Mouse (Mus musculus) adrenal gland (tissue): ENCODE results near the gene Isx.

ENCODE experiments used
- intact Hi-C: fragments of 180-260 bp; cut with DNase I; formaldehyde crosslinking; loops from one replicate; pipeline ENCODE4 v1.15.1; 2025

Isx gene

DNA sequence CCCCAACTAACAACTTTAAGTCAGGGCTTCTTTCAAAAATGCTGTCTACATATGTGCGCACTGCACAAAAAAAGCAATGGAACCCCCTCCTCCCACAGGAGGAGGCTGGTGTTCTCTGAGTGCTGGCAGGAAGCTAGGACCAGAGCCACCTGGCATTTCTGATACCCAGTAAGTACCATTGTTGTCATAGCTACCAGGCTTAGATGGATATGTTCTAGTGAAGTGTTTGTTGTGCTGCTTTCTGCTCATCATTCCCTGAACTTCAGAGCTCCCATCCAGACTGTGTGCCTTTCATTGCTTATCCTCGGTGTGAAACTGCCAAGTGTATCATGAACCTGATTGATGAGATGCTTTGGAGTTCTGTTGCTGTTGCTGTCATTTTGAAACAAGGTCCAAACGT lies 26.8 kb downstream of the Isx start:
- intact Hi-C loops: no loop called here

DNA sequence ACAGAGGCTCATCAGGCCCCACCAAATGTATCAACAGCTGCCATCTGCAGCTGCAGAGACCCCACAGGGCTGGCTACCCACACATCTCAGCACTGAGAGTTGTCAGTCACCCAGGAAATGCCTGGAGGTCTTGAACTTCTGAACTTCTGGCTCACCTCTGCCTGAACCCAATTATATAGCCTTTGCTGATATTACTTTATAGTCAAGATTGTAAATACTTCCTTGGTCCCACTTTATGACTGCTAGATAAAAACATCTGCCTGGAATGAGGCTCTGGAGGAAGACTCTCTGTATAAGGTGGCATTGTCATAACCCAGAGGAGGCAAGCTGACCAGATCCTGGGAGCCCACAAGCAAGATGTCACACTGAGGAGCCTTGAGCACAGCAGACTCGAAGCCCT lies 28.8 kb downstream of the Isx start:
- intact Hi-C loops: no loop called here

DNA sequence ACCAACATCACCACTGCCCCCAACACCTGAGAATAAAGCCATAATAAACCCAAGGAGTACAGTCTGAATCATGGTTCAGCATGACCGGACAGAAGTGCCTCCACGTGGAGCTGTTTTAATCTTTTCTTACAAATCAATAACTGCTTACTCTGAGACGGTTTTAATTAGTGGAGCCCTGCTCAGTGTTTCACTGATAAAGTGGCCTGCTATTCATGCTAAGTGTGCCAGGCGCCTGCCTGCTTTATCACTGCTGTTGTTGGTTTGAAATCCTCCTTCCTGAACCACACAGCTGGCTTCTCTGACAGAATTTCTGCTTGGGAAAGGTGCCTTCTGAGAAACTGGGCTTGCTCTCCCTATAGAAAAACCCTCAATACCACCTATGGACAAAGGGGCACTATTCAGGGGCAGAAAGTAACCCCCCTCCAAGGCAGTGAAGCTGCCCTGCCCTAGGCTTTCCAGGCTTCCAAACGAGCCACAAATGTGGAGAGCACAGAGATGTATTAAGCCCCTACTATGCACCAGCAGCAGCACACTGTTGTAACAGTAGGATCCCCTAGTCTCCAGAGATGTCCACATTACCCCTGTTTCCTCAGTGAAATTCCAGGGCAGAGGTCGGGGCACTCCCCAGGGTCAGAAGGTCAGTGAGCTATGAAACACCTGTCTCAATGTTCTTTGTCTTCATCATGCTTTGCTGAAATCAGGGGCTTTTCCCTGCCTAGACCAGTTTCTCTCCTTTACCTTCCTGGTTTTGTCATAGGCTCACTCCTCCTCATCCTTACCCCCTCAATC lies 30.3 kb downstream of the Isx start:
- intact Hi-C loops: no loop called here

DNA sequence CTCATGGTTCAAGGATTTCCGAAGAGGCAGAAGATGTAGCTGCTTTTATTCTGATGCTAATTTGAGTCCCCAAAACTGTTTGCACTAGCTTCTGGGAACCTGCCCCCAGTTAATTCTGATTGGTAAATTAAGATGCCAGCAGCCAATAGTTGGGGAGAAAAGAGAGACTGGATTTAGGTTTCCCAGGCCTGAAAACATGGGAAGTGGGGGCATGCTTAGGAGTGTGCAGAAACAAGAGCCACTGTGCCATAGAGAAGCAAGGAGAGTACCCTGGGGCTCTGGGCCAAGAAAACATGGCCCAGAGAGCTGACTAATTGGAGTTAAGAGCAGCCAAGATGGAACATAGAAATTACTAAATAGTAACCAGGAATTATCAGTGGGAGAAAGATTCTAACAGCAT lies 33.4 kb downstream of the Isx start:
- intact Hi-C loops: no loop called here

DNA sequence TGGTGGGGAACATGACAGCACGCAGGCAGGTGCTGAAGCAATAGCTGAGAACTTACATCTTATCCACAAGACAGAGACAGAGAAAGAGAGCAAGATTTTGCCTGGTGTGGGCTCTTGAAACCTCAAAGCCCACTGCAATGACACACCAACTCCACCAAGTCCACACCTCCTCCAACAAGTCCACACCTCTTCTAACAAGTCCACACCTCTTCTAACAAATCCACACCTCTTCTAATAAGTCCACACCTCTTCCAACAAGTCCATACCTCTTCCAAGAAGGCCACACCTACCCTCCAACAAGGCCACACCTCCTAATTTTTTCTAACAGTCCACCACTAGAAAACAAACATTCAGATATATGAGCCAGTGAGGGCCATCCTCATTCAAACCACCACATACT lies 37.7 kb downstream of the Isx start:
- intact Hi-C loops: no loop called here

DNA sequence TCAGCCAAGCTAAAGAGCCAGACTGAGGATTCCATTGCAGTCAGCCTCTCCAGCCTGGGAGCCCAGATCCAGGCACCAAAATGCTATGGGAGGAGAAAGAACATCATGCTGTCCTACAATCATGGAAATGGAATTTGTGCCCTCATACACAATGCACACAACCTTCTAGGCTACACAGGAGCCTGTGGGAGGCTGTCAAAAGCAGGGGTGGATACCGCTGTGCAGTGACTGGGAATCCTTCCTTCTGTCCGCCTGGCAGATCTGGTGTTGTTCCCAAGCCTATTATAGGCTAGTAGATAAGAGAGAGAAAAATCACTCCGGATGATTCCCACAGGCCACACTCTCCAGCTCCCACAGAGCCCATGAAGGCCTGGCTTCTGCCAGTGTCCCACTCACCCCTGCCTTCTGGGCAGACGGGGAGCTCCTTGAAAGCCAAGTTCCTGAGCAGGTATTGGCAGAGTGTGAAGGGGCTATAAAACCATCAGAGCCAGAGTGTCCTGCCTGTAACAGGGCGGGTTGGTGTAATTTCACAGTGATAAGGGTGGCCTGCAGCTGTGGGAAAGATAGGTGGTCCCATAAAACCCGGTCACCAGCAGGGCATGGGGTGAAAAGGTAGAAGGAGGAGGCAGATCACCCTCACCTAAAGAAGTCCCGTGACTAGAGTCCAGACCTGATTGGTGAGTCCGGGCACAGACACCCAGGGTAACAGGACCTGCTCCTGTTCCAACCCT lies 47.9 kb downstream of the Isx start:
- intact Hi-C loops: no loop called here

DNA sequence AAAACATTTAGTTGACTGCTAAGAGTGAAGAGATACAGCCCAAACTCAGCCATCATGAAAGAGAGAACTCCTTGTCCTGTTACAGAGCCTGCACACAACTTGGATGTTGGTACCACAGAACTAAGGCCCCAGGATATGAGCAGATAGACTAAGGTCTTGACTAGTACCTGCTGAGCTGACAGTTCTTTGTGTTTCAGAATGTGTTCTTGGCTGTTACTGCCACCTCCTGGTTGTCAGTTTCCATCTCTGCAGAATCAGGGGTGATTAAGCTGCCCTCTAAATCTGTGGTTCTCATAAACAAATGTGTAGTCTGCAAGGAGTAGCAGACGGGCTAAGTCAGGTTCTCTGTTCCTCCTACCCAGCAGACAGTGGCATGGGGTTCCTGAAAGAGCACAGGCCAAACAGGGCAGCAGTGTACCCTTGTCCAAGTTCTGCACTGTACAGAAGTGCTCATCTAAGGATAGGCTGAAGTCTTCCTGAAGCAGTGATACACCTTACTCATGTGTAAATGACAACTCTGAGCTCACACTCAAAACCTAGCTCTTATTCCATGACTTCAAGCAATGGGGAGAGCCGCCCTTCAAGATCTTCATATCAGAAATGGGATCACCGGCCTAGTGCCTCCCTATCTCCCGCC lies 49.0 kb downstream of the Isx start:
- intact Hi-C loops: no loop called here

DNA sequence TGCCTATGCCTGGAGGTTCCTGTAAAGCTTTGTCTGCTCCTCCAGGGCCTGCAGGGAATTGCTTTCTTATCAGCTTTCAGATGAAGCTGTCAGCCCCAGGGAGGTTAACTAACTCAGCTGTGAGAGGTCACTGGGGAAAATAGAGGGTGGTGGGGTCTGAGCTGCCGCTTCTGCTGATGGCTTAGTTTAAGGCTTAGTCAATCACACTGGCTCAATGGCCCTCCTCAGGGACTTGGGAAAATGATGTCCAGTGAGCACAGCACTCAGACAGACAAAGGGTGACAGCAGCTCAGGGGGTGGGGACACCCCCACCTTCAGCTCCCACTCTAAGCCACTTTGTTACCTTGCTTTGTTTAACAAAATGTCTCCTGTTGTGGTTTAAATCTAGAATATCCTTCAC lies 55.0 kb downstream of the Isx start:
- intact Hi-C loops: no loop called here

DNA sequence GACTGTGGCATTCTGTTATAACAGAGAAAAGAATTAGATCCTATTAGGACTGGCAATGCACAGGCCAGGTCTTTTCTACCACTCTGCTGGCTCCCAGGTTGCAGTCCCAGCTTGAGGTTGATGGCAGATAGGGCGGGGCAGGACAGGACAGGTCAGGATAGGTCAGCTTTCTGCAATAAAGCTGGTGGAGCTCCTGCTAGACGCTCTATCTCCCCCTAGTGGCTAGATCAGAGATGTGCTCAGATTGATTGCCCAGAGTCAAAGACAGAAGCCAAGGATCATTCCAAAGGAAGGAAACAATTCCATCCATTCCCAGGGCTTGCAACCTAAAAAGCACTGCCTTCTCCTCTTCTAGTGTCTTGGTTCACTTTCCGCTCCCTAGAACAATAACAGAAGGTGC lies 57.8 kb downstream of the Isx start:
- intact Hi-C loops: no loop called here

DNA sequence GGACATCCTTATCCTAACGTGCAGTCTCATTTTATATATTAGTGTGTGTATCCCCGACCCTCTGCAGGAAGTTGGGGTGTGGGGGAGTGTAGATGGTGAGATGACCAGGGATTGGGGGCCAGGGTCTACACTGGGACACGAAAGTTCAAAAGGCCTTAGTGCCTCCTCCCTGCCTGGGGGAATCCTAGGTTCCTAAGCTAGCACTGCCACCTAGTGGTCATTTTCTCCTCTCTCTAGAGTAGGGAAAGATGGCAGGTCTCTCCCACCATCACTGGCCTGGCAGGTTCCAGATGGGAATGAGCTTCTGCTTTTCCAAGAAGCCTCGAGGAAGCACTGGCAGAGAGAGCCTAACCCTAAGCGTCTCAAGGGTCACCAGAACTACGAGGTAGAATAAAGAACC lies 62.3 kb downstream of the Isx start:
- intact Hi-C loops: no loop called here

DNA sequence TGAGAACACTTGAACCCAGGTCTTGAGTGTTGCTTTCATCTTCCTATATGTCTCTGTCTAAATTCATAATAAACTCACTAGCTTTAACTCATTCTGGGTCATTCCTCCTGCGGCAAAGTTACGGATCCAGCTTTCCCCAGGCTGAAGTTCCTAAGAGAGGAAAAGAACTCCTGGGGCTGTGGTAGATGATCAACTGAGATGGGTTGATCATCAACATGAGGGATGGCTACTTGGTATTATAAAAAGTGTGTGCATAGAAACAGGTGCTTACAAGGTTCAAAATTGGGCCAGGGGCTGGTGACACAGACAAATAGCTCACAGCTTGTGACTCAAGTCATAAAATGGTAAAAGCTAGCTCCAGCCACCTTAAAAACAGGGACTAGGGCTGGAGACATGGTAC lies 63.7 kb downstream of the Isx start:
- intact Hi-C loops: no loop called here

DNA sequence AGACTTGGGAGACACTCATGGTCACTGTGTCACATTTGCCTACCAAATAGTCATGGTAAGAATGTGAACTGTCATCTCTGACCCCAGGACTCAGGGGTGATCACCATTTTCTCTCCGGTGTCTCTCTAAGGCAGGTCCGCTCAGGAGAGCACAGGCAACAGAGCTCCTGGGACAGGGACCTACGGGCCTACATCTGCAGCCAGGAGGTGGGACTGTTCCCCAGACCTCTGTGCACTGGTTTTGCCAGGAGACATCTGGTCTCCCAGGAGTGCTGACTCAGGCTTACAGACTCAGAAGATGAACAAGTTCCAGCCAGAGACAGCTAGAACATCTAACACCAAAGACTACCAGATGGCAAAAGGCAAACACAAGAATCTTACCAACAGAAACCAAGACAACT lies 69.1 kb downstream of the Isx start:
- intact Hi-C loops: no loop called here
